Mouse (Mus musculus): Measurements from ENCODE around the gene Cdc123.

DNA sequence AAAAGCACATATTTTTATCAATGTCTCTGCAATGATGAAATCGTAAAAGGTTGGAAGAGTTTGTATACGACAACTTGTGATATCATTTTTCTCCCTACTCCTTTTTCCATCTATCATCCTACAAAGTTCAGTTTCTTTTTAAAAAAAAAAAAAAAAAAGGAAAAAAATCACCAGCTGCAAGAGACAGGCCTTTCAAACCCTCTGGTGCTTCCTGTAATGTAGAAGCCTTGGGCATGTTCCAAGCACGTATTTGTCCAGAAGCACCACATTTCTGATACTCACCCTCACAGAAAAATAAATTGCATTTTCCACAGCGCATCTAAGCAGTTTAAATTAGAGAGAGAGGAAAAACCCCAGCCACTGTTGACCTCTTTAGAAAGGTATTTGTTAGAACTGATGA is 862 bp upstream of the Cdc123 start:
- TF ChIP-seq POLR2A (IDR thresholded peaks at IDR 0.05; ENCODE audit: borderline replicate concordance, extremely low read depth, low read depth, low read length) (no peak), CTCF (IDR thresholded peaks at IDR 0.05; ENCODE audit: insufficient read depth, low read length) (no peak)
